Mouse (Mus musculus) liver, adult 2 months (tissue): Measurements from ENCODE around the gene Gpr55.

ENCODE experiments used
- CTCF ChIP-seq: fragments of 200-500 bp; IDR thresholded peaks from 2 replicates; pipeline ENCODE4 v1.5.1; 2011; ENCODE audit warnings: low read depth, low read length, control low read depth
- POLR2A ChIP-seq: fragments of 200-500 bp; IDR thresholded peaks from 2 replicates; pipeline ENCODE4 v1.6.1; 2011; ENCODE audit warnings: low read length, control low read depth; ENCODE audit not compliant: insufficient read depth; ENCODE audit errors: extremely low read depth

GRCm38 (mm10) chr1:86007778-86008177 lies 47.0 kb upstream of the Gpr55 start:
- peak; percentile 85 for TF ChIP-seq CTCF
- no peak for TF ChIP-seq POLR2A
